Mouse (Mus musculus): ENCODE results near the gene Lrch1.

- TF ChIP-seq POLR2A (IDR thresholded peaks at IDR 0.05; ENCODE audit: insufficient read depth, low read depth, low read length) (no peak), CTCF (IDR thresholded peaks at IDR 0.05; ENCODE audit: insufficient read depth, low read depth, low read length) (no peak)
Measured at GRCm38 (mm10) chr14:74946321-74946750, 1.3 kb downstream of the Lrch1 start.
